Mouse (Mus musculus): ENCODE data around the gene Rbms3. TPM values are rescaled to one million over a fixed set of nuclear protein-coding genes. Genes with fewer than 3 reads are reported as not detected.

Rbms3 gene
- 16.5 and 16.8 TPM in 2 replicates for polyA plus RNA-seq (2012; rRNA removed)

DNA sequence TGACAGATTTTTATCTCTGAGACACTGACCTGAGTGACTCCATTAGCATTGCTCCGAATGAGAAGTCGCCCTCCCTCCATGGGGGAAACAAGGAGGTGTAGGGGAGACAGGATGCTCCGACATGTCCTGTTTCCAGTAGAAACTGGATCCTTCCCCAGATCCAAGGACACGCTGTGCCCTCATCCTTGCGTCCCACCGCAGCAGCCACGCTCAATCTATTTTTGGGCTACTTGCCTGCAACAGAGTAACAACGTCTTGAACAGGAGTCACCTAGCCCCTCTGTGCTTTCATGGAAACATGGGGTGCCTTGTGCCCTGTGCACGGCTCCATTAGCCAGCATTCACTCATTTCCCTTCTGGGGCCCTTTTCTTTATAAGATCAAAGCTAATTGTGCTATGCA lies at the start of gene Rbms3:
Gene Rbms3, minus strand, starts transcription at position 143 of the 400 bp plus-strand sequence.
- Histone ChIP-seq H3K27ac (ENCODE audit: insufficient read depth, low read depth, low read length) (no peak within 1 kb of the TSS), H3K27me3 (replicated peaks; ENCODE audit: control insufficient read depth, insufficient read depth, low read length) (no peaks in the 10 kb centered on the region; the same call in 1 of the 2 replicates), H3K36me3 (ENCODE audit: control insufficient read depth, insufficient read depth, low read length) (no peaks in the 10 kb centered on the region), H3K4me3 (ENCODE audit: insufficient read depth, low read depth, low read length) (no peak within 1 kb of the TSS), H3K4me1 (ENCODE audit: control insufficient read depth, insufficient read depth, low read length) (no peaks in the 10 kb centered on the region)
- 65% methylated on average over 9 of the region's 9 CpGs for WGBS
- no peak for DNase-seq
- TF ChIP-seq POLR2A (IDR thresholded peaks at IDR 0.05; ENCODE audit: low read depth, low read length) (no peak), CTCF (conservative IDR thresholded peaks at IDR 0.05; ENCODE audit: insufficient read depth, insufficient read length, low read depth, low read length) (no peak)

- no peak for DNase-seq
- Histone ChIP-seq H3K4me1 (ENCODE audit: control insufficient read depth, insufficient read depth, low read length) (no peaks in the 10 kb centered on the region), H3K4me3 (ENCODE audit: insufficient read depth, low read depth, low read length) (no peak overlapping the region), H3K27ac (ENCODE audit: insufficient read depth, low read depth, low read length) (no peak overlapping the region), H3K36me3 (ENCODE audit: control insufficient read depth, insufficient read depth, low read length) (no peaks in the 10 kb centered on the region), H3K27me3 (replicated peaks; ENCODE audit: control insufficient read depth, insufficient read depth, low read length) (no peaks in the 10 kb centered on the region)
- WGBS = 72% methylated on average over 5 of the region's 5 CpGs
- no peak for TF ChIP-seq CTCF (conservative IDR thresholded peaks at IDR 0.05; ENCODE audit: insufficient read depth, insufficient read length, low read depth, low read length)
- no peak for TF ChIP-seq POLR2A (IDR thresholded peaks at IDR 0.05; ENCODE audit: low read depth, low read length)
Measured at GRCm38 (mm10) chr9:117673311-117673710, 43.6 kb upstream of the Rbms3 start.

- no peak overlapping the region for H3K4me3 ChIP-seq (ENCODE audit: insufficient read depth, low read depth, low read length)
- H3K36me3 ChIP-seq (ENCODE audit: control insufficient read depth, insufficient read depth, low read length) = no peaks in the 10 kb centered on the region
- peaks cover 5% of the 10 kb centered on the region; the same call in 1 of the 2 replicates for H3K4me1 ChIP-seq (ENCODE audit: control insufficient read depth, insufficient read depth, low read length)
- WGBS = 67% methylated on average over 2 of the region's 2 CpGs
- no peak overlapping the region for H3K27ac ChIP-seq (ENCODE audit: insufficient read depth, low read depth, low read length)
- no peak for TF ChIP-seq CTCF (conservative IDR thresholded peaks at IDR 0.05; ENCODE audit: insufficient read depth, insufficient read length, low read depth, low read length)
- TF ChIP-seq POLR2A (IDR thresholded peaks at IDR 0.05; ENCODE audit: low read depth, low read length) = no peak
- H3K27me3 ChIP-seq (replicated peaks; ENCODE audit: control insufficient read depth, insufficient read depth, low read length) = no peaks in the 10 kb centered on the region; the same call in 1 of the 2 replicates
- no peak for DNase-seq
Measured at GRCm38 (mm10) chr9:117654626-117655025, 24.9 kb upstream of the Rbms3 start.

DNA sequence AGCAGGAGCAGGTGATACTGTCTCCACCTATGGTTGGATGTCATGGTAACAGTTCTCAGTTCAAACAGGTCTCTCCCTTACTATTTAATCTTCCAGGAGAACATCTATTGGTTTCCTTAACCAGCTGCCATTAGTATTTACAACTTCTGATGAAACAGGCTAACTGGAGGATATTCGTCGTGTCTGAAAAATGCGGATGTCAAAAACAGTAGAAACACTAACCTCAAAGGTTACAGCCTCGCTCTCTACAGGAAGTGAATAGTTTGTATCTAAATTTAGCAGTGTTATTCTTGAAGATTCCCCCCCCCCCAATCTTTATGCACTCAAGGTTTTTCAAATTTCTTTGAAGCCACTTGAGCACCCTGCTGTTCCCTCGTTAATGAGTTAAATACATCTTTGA lies 23.9 kb upstream of the Rbms3 start:
- TF ChIP-seq CTCF (conservative IDR thresholded peaks at IDR 0.05; ENCODE audit: insufficient read depth, insufficient read length, low read depth, low read length) = no peak
- no peak for TF ChIP-seq POLR2A (IDR thresholded peaks at IDR 0.05; ENCODE audit: low read depth, low read length)
- whole genome bisulfite sequencing = 54% methylated on average over 5 of the region's 5 CpGs
- DNase-seq = peak; percentile 37
- H3K4me1 ChIP-seq (ENCODE audit: control insufficient read depth, insufficient read depth, low read length) = peaks cover 5% of the 10 kb centered on the region; the same call in 1 of the 2 replicates
- no peak overlapping the region for H3K27ac ChIP-seq (ENCODE audit: insufficient read depth, low read depth, low read length)
- H3K36me3 ChIP-seq (ENCODE audit: control insufficient read depth, insufficient read depth, low read length) = no peaks in the 10 kb centered on the region
- no peaks in the 10 kb centered on the region; the same call in 1 of the 2 replicates for H3K27me3 ChIP-seq (replicated peaks; ENCODE audit: control insufficient read depth, insufficient read depth, low read length)
- no peak overlapping the region for H3K4me3 ChIP-seq (ENCODE audit: insufficient read depth, low read depth, low read length)

GRCm38 (mm10) chr9:117646131-117646530 lies 16.4 kb upstream of the Rbms3 start:
- Histone ChIP-seq H3K4me3 (ENCODE audit: insufficient read depth, low read depth, low read length) (no peak overlapping the region), H3K27me3 (replicated peaks; ENCODE audit: control insufficient read depth, insufficient read depth, low read length) (no peaks in the 10 kb centered on the region), H3K27ac (ENCODE audit: insufficient read depth, low read depth, low read length) (no peak overlapping the region), H3K4me1 (ENCODE audit: control insufficient read depth, insufficient read depth, low read length) (no peaks in the 10 kb centered on the region), H3K36me3 (ENCODE audit: control insufficient read depth, insufficient read depth, low read length) (no peaks in the 10 kb centered on the region)
- TF ChIP-seq CTCF (conservative IDR thresholded peaks at IDR 0.05; ENCODE audit: insufficient read depth, insufficient read length, low read depth, low read length) = no peak
- no peak for TF ChIP-seq POLR2A (IDR thresholded peaks at IDR 0.05; ENCODE audit: low read depth, low read length)
- DNase-seq = no peak
- 82% methylated on average over 2 of the region's 2 CpGs for WGBS

- TF ChIP-seq CTCF (conservative IDR thresholded peaks at IDR 0.05; ENCODE audit: insufficient read depth, insufficient read length, low read depth, low read length) (no peak), POLR2A (IDR thresholded peaks at IDR 0.05; ENCODE audit: low read depth, low read length) (no peak)
- no peak overlapping the region for H3K4me3 ChIP-seq (ENCODE audit: insufficient read depth, low read depth, low read length)
- H3K4me1 ChIP-seq (ENCODE audit: control insufficient read depth, insufficient read depth, low read length) = no peaks in the 10 kb centered on the region
- no peak overlapping the region for H3K27ac ChIP-seq (ENCODE audit: insufficient read depth, low read depth, low read length)
- H3K27me3 ChIP-seq (replicated peaks; ENCODE audit: control insufficient read depth, insufficient read depth, low read length) = no peaks in the 10 kb centered on the region
- 80% methylated on average over 4 of the region's 4 CpGs for WGBS
- no peaks in the 10 kb centered on the region for H3K36me3 ChIP-seq (ENCODE audit: control insufficient read depth, insufficient read depth, low read length)
- no peak for DNase-seq
Measured at GRCm38 (mm10) chr9:117641090-117641782, 11.5 kb upstream of the Rbms3 start.

- Histone ChIP-seq H3K27me3 (replicated peaks; ENCODE audit: control insufficient read depth, insufficient read depth, low read length) (no peaks in the 10 kb centered on the region), H3K36me3 (ENCODE audit: control insufficient read depth, insufficient read depth, low read length) (no peaks in the 10 kb centered on the region), H3K27ac (ENCODE audit: insufficient read depth, low read depth, low read length) (no peak overlapping the region), H3K4me1 (ENCODE audit: control insufficient read depth, insufficient read depth, low read length) (no peaks in the 10 kb centered on the region), H3K4me3 (ENCODE audit: insufficient read depth, low read depth, low read length) (no peak overlapping the region)
- TF ChIP-seq POLR2A (IDR thresholded peaks at IDR 0.05; ENCODE audit: low read depth, low read length) (no peak), CTCF (conservative IDR thresholded peaks at IDR 0.05; ENCODE audit: insufficient read depth, insufficient read length, low read depth, low read length) (no peak)
- 87% methylated on average over 5 of the region's 5 CpGs for WGBS
- no peak for DNase-seq
Measured at GRCm38 (mm10) chr9:117638623-117639185, 9.0 kb upstream of the Rbms3 start.
